Mouse (Mus musculus): ENCODE measurements around the gene Lrrc43. TPM values are rescaled to one million over a fixed set of nuclear protein-coding genes. Genes with fewer than 3 reads are reported as not detected.

Gene Lrrc43
- polyA plus RNA-seq, 1 experiment from 2014 or later, result 0.60 TPM

DNA sequence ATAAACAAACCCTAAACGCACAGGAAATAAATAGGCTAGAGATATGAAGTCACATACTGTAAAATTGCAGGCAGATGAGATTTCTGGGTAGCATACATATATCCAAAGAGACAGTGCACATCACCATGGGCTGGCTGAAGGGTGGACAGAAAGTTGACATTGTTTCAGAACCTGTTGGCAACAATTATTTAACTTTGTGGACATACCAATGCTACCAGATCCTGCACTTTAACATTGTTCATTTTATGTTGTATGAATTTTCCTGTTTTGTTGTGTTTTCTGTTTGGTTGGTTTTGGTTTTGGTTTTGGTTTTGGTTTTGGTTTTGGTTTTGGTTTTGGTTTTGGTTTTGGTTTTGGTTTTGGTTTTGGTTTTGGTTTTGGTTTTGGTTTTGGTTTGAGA, 24.5 kb upstream of the Lrrc43 start:
- no peaks in the 10 kb centered on the region for H3K9me3 ChIP-seq (ENCODE audit: control insufficient read depth, low read length)
- no peaks in the 10 kb centered on the region for H3K4me1 ChIP-seq (ENCODE audit: control insufficient read depth, insufficient read depth, low read depth, low read length)
- no peak for ATAC-seq
- H3K36me3 ChIP-seq (ENCODE audit: control insufficient read depth, insufficient read depth, low read length), result no peaks in the 10 kb centered on the region
- 94% methylated on average over 1 of the region's 1 CpGs for WGBS
- H3K27me3 ChIP-seq (replicated peaks; ENCODE audit: control insufficient read depth, insufficient read depth, low read length), result no peaks in the 10 kb centered on the region
- no peak overlapping the region for H3K4me2 ChIP-seq (ENCODE audit: low read length)
- no peak overlapping the region for H3K9ac ChIP-seq (ENCODE audit: low read depth, low read length)
- no peak overlapping the region for H3K4me3 ChIP-seq (ENCODE audit: low read length)
- H3K27ac ChIP-seq (ENCODE audit: low read depth, low read length), result no peak overlapping the region

DNA sequence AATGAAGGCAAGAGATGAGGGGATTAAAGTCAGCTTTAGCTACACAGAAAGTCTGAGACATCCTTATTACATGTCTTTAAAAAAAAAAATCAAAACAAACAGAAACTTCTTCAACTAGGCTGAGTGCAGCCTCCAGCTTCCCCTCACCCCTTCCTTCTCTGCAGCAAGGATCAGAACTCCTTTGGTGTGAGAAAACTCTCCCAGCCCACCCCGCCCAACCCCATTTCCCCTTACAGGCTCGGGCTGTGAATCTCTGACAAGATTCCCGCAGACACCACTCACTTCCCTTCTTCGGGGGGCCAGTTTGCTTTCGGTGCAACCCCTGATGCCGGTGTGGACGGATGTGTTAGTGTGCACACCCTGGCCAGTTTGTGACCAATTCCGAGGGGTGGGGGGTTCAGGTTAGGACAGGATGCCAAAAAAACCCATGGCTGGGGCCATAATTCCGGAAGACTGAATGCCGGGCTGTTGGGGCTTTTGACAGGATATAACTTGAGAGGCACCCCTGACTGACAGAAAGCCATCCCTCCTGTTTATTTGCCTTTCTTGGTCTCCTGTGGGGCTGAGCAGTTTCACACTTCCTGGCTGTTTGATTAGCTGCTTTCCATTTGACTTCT, 18.2 kb upstream of the Lrrc43 start:
- Histone ChIP-seq H3K27me3 (replicated peaks; ENCODE audit: control insufficient read depth, insufficient read depth, low read length) (no peaks in the 10 kb centered on the region), H3K4me1 (ENCODE audit: control insufficient read depth, insufficient read depth, low read depth, low read length) (no peaks in the 10 kb centered on the region), H3K4me3 (ENCODE audit: low read length) (no peak overlapping the region), H3K4me2 (ENCODE audit: low read length) (peak overlapping the region; percentile 4; the same call in 1 of the 2 replicates), H3K36me3 (ENCODE audit: control insufficient read depth, insufficient read depth, low read length) (no peaks in the 10 kb centered on the region), H3K9ac (ENCODE audit: low read depth, low read length) (no peak overlapping the region), H3K9me3 (ENCODE audit: control insufficient read depth, low read length) (no peaks in the 10 kb centered on the region), H3K27ac (ENCODE audit: low read depth, low read length) (no peak overlapping the region)
- 75% methylated on average over 10 of the region's 10 CpGs for WGBS
- ATAC-seq, result no peak

DNA sequence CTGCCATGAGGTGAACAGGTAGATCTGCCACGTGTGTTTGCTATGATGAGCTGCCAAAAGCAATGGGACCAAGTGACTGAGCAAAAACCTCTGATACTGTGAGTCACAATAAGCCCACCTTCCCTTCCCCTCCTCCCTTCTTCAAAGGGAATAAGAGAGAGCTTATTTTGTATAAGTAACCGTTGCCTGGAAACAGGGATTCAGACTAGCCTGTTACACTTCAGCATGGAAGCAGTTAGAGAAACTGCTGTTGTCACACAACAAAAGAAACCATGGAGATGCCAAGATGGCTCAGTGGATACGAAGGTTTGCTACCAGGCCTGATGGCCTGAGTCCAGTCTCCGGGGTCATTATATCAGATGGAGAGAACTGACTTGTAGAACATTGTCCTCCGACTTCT, 15.3 kb upstream of the Lrrc43 start:
- H3K27me3 ChIP-seq (replicated peaks; ENCODE audit: control insufficient read depth, insufficient read depth, low read length), result no peaks in the 10 kb centered on the region
- no peak for ATAC-seq
- H3K36me3 ChIP-seq (ENCODE audit: control insufficient read depth, insufficient read depth, low read length), result no peaks in the 10 kb centered on the region
- no peak overlapping the region for H3K9ac ChIP-seq (ENCODE audit: low read depth, low read length)
- no peak overlapping the region for H3K4me2 ChIP-seq (ENCODE audit: low read length)
- no peak overlapping the region for H3K27ac ChIP-seq (ENCODE audit: low read depth, low read length)
- H3K4me1 ChIP-seq (ENCODE audit: control insufficient read depth, insufficient read depth, low read depth, low read length), result no peaks in the 10 kb centered on the region
- 55% methylated on average over 5 of the region's 5 CpGs for WGBS
- H3K4me3 ChIP-seq (ENCODE audit: low read length), result no peak overlapping the region
- H3K9me3 ChIP-seq (ENCODE audit: control insufficient read depth, low read length), result no peaks in the 10 kb centered on the region

DNA sequence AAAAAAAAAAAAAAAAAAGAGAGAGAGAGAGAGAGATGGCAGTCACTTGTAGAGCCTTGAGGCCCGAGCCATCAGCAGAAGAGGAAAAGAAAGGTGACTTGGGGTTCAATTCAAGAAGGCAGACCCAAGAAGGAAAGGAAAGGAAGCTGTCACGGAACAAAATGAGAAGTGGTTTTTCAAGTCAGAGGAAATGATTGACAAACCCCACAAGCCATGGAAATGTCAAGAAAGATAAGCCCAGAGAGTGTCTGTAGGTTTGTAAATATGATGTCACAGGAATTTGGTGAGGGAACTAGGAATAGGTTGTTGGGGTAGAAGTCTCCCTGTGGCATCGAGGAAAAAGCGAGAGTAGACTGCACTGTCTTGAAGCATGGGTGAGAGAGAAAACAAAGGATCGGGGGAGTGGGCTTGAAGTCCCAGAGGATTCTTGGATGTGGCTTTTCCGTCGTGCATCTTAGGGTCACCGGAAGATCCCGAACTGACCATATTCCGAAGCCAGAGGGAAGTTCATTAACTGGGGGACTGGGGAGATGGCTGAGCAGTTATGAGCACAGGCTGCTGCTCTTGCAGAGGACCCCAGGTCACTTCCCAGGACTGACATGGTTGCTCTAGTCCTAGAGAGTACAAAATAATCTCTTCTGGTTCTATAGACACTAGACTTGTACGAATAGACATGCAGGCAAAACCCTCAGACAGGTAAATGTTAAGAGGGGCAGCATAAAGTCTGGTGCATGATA, 1.3 kb upstream of the Lrrc43 start:
- Histone ChIP-seq H3K4me2 (ENCODE audit: low read length) (no peak overlapping the region), H3K36me3 (ENCODE audit: control insufficient read depth, insufficient read depth, low read length) (no peaks in the 10 kb centered on the region), H3K4me1 (ENCODE audit: control insufficient read depth, insufficient read depth, low read depth, low read length) (peaks cover 8% of the 10 kb centered on the region), H3K27ac (ENCODE audit: low read depth, low read length) (no peak overlapping the region), H3K9me3 (ENCODE audit: control insufficient read depth, low read length) (no peaks in the 10 kb centered on the region), H3K4me3 (ENCODE audit: low read length) (no peak overlapping the region), H3K9ac (ENCODE audit: low read depth, low read length) (no peak overlapping the region), H3K27me3 (replicated peaks; ENCODE audit: control insufficient read depth, insufficient read depth, low read length) (no peaks in the 10 kb centered on the region)
- WGBS, result 85% methylated on average over 11 of the region's 11 CpGs
- no peak for ATAC-seq

DNA sequence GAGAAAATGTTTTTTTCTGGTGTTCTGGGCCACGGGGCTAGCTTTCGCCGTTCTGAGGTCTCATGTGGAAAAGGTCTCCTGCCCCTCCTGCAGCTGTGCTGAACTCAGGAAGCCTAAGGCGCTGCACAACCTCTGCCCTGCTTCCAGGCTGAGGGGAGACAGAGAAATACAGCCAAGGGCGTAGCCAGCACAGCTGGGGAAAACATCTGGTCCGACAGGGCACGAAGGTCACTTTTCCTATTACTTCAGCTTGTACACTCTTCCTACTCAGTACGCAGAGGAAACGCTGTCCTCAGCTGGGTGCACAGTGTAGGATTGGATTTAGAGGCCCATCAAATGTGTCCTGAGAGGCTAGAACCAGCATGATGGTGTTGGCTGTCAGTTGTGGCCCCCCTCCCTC, 830 bp downstream of the Lrrc43 start:
- H3K27me3 ChIP-seq (replicated peaks; ENCODE audit: control insufficient read depth, insufficient read depth, low read length), result no peaks in the 10 kb centered on the region
- ATAC-seq, result no peak
- H3K36me3 ChIP-seq (ENCODE audit: control insufficient read depth, insufficient read depth, low read length), result no peaks in the 10 kb centered on the region
- H3K4me1 ChIP-seq (ENCODE audit: control insufficient read depth, insufficient read depth, low read depth, low read length), result peaks cover 8% of the 10 kb centered on the region
- no peak overlapping the region for H3K9ac ChIP-seq (ENCODE audit: low read depth, low read length)
- no peak overlapping the region for H3K4me2 ChIP-seq (ENCODE audit: low read length)
- H3K27ac ChIP-seq (ENCODE audit: low read depth, low read length), result no peak overlapping the region
- WGBS, result 64% methylated on average over 9 of the region's 9 CpGs
- H3K4me3 ChIP-seq (ENCODE audit: low read length), result no peak overlapping the region
- no peaks in the 10 kb centered on the region for H3K9me3 ChIP-seq (ENCODE audit: control insufficient read depth, low read length)

DNA sequence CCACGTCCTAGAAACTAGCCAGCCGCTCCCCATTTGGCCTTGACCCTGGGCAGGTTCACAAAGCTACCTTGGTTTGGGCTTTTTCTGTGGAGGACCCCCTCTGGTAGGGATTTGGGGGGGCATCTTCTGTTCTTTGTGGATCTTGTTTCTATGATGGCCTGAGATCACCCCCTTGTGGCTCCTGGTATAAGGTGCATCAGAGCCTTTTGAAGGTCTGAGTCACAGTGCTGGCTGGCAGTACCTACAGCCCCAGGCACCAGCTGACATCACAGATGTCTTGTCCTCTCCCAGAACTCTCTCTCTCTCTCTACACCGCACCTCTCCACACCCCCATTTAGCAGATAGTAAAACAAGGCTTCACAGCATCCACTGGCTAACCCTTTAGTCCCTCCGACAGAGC, 10.6 kb downstream of the Lrrc43 start:
- H3K4me2 ChIP-seq (ENCODE audit: low read length), result no peak overlapping the region
- 48% methylated on average over 4 of the region's 4 CpGs for WGBS
- H3K4me3 ChIP-seq (ENCODE audit: low read length), result no peak overlapping the region
- no peaks in the 10 kb centered on the region for H3K27me3 ChIP-seq (replicated peaks; ENCODE audit: control insufficient read depth, insufficient read depth, low read length)
- H3K9me3 ChIP-seq (ENCODE audit: control insufficient read depth, low read length), result no peaks in the 10 kb centered on the region
- H3K9ac ChIP-seq (ENCODE audit: low read depth, low read length), result no peak overlapping the region
- H3K27ac ChIP-seq (ENCODE audit: low read depth, low read length), result no peak overlapping the region
- no peaks in the 10 kb centered on the region; the same call in 1 of the 2 replicates for H3K4me1 ChIP-seq (ENCODE audit: control insufficient read depth, insufficient read depth, low read depth, low read length)
- H3K36me3 ChIP-seq (ENCODE audit: control insufficient read depth, insufficient read depth, low read length), result no peaks in the 10 kb centered on the region
- no peak for ATAC-seq

DNA sequence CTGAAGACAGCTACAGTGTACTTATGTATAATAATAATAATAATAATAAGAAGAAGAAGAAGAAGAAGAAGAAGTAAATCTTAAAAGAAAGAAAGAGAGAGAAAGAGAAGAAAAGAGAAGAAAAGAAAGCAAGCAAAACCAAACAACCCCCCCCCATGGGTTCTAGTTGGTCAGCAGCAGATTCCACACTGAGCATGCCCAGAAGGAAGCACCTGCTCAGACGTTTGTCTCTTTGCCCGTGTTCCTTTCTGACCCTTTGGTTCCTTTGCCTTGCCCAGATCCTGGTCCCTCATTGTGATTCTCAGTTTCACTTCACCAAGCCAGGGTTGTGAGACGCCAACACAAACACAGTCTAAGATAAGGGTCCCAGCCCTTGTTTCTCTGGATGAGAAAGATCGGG, 12.9 kb downstream of the Lrrc43 start:
- H3K4me2 ChIP-seq (ENCODE audit: low read length), result no peak overlapping the region
- no peak overlapping the region for H3K27ac ChIP-seq (ENCODE audit: low read depth, low read length)
- ATAC-seq, result no peak
- H3K36me3 ChIP-seq (ENCODE audit: control insufficient read depth, insufficient read depth, low read length), result no peaks in the 10 kb centered on the region
- no peaks in the 10 kb centered on the region; the same call in 1 of the 2 replicates for H3K4me1 ChIP-seq (ENCODE audit: control insufficient read depth, insufficient read depth, low read depth, low read length)
- H3K9ac ChIP-seq (ENCODE audit: low read depth, low read length), result no peak overlapping the region
- no peaks in the 10 kb centered on the region for H3K27me3 ChIP-seq (replicated peaks; ENCODE audit: control insufficient read depth, insufficient read depth, low read length)
- 84% methylated on average over 4 of the region's 4 CpGs for WGBS
- H3K4me3 ChIP-seq (ENCODE audit: low read length), result no peak overlapping the region
- no peaks in the 10 kb centered on the region for H3K9me3 ChIP-seq (ENCODE audit: control insufficient read depth, low read length)

DNA sequence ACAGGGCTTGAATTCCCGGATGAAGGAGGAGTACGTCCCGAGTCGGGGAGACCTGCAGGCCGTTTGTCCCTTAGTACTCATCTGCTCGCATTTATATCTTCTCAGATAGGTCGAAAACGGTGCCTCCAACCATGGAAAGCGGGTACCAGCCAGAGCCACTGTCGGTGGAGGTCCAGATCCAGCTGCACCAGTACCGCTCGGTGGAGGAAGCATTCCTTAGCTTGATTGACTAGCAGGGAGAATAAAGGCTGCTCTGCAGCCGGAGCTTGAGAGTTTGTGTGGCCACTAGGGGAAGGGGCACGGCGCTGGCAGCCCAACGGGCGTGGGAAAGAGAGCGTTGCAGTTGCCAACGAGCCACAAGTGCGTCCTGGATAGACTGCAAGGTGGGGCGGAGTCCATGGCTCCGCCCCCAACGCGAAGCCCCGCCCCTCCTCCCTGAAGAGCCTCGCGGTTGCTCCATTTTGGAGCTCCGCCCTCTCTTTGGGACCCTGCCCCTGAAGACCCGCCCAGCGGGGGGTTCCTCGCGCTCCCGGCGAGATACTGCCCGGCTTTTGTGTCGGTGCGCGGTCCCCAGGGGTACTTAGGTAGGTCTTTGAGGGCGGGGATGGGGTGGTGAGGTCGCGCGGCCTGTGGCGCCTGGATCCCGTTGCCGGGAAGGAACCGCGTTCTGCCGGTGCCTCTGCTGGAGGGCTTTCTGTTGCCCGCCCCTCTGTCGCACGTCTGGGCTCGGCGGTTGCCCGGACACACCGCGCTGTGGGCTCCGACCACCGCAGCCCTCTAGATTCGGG, 19.0 kb downstream of the Lrrc43 start:
- ATAC-seq, result peak; percentile 92
- Histone ChIP-seq H3K27ac (ENCODE audit: low read depth, low read length) (no peak overlapping the region), H3K9ac (ENCODE audit: low read depth, low read length) (peak overlapping the region; percentile 70), H3K36me3 (ENCODE audit: control insufficient read depth, insufficient read depth, low read length) (no peaks in the 10 kb centered on the region), H3K9me3 (ENCODE audit: control insufficient read depth, low read length) (no peaks in the 10 kb centered on the region), H3K27me3 (replicated peaks; ENCODE audit: control insufficient read depth, insufficient read depth, low read length) (no peaks in the 10 kb centered on the region), H3K4me3 (ENCODE audit: low read length) (peak overlapping the region; percentile 63), H3K4me2 (ENCODE audit: low read length) (peak overlapping the region; percentile 71), H3K4me1 (ENCODE audit: control insufficient read depth, insufficient read depth, low read depth, low read length) (peaks cover 2% of the 10 kb centered on the region; the same call in 1 of the 2 replicates)
- WGBS, result under 1% methylated on average over 58 of the region's 59 CpGs

DNA sequence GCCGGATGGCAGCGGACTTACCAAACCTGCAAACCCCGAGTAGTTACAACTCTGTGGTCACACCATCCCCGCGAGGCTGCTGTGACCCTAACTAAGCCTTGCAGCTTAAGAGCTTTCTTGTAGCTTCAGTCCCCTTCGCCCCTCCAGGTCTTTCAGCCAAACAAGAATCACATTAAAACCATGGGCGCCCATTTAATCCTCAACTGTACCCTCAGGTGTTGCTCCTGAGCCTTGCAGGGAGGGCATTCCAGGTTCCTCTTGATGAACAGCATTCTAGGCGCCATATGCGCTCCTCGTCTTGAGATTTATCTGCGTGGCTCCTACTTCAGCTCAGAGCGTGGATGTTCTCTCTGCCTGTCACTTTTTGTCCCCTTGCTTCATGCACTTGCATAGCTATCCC, 19.8 kb downstream of the Lrrc43 start:
- no peaks in the 10 kb centered on the region for H3K27me3 ChIP-seq (replicated peaks; ENCODE audit: control insufficient read depth, insufficient read depth, low read length)
- H3K27ac ChIP-seq (ENCODE audit: low read depth, low read length), result no peak overlapping the region
- peak overlapping the region; percentile 71 for H3K4me2 ChIP-seq (ENCODE audit: low read length)
- H3K36me3 ChIP-seq (ENCODE audit: control insufficient read depth, insufficient read depth, low read length), result no peaks in the 10 kb centered on the region
- H3K4me3 ChIP-seq (ENCODE audit: low read length), result peak overlapping the region; percentile 63
- WGBS, result 8% methylated on average over 12 of the region's 12 CpGs
- peak overlapping the region; percentile 70 for H3K9ac ChIP-seq (ENCODE audit: low read depth, low read length)
- no peaks in the 10 kb centered on the region for H3K9me3 ChIP-seq (ENCODE audit: control insufficient read depth, low read length)
- no peak for ATAC-seq
- H3K4me1 ChIP-seq (ENCODE audit: control insufficient read depth, insufficient read depth, low read depth, low read length), result peaks cover 2% of the 10 kb centered on the region; the same call in 1 of the 2 replicates

Measured in hindbrain, embryonic 16.5 days (tissue).